Mouse (Mus musculus) lung, postnatal 0 days (tissue): Measurements from ENCODE around the gene Vezt.

Source experiments
- CTCF ChIP-seq: IDR thresholded peaks from 2 replicates; pipeline ENCODE4 v1.5.1; 2016; ENCODE audit warnings: antibody characterized with exemption, mild to moderate bottlenecking
- EP300 ChIP-seq: IDR thresholded peaks from 2 replicates; pipeline ENCODE4 v1.6.1; 2016; ENCODE audit warnings: antibody characterized with exemption, mild to moderate bottlenecking, control low read depth

DNA sequence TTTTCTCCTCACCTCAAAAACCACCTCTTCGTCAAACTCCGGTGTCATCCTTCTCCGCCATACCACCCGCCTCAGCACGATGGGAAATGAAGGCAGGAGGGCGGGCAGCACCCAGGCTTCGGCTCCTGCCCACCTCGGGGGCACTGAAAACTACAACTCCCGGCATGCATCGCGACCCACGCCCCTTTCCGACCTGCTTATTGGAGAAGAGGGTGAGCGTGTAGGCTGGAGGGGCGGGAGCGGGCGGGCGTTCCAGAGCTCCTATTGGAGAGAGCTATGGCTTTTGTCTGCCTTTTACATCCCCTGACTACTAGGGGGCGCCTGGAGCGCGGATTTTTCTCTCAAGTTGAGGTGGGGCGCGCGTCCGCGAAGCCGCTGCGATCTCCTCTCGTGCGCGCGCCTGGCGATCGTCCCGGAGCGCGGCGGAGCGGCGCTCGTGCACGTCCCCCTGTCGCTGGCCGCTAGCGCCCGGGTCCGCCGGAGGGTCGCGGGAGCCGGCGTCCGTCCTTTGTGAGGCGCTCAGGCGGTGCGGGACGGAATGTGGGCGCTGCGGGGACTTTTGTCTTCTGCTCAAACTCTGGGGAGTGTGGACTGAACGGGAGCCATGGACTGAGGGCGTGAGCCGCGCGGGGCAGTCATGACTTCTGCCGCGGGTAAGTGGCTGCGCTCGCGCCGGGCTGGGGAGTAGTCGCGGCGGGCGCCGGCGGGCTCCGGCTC, at the start of gene Vezt, which contains the start of gene Fgd6:
- TF ChIP-seq CTCF (peak; percentile 77), EP300 (no peak)
